Mouse (Mus musculus) forebrain, embryonic 16.5 days (tissue): ENCODE measurements at regions not wholly inside any gene's neighbourhood (a gene's known extent, or its start where the extent isn't known, plus 50 kb on each side); places are given as distances from the start of the nearest gene placed in this dataset.

Experiments
- ATAC-seq: fragments of 200-750 bp; cut with Nextera tagmentation; 2 replicates; pipeline ENCODE4 v1.8.0; 2017; ENCODE audit warnings: mild to moderate bottlenecking, moderate library complexity
- H3K27ac ChIP-seq: fragments of 300-500 bp; sonication (generic); 2 replicates; pipeline ENCODE4 v1.5.1; 2014; ENCODE audit warnings: low read length, control low read depth
- H3K27me3 ChIP-seq: fragments of 300-500 bp; sonication (generic); replicated peaks from 2 replicates; pipeline ENCODE4 v1.6.1; 2014; ENCODE audit warnings: low read length; ENCODE audit not compliant: control insufficient read depth, insufficient read depth
- H3K36me3 ChIP-seq: fragments of 300-500 bp; sonication (generic); 2 replicates; pipeline ENCODE4 v1.6.1; 2014; ENCODE audit not compliant: control insufficient read depth, insufficient read depth
- H3K4me1 ChIP-seq: fragments of 300-500 bp; sonication (generic); replicated peaks from 2 replicates; pipeline ENCODE4 v1.6.1; 2014; ENCODE audit warnings: low read length; ENCODE audit not compliant: control insufficient read depth, insufficient read depth
- H3K4me2 ChIP-seq: fragments of 300-500 bp; sonication (generic); 2 replicates; pipeline ENCODE4 v1.6.1; 2014; ENCODE audit warnings: mild to moderate bottlenecking, low read length, control low read depth
- H3K4me3 ChIP-seq: fragments of 300-500 bp; sonication (generic); replicated peaks from 2 replicates; pipeline ENCODE4 v1.5.1; 2014; ENCODE audit warnings: mild to moderate bottlenecking, low read length, control low read depth
- H3K9ac ChIP-seq: fragments of 300-500 bp; sonication (generic); replicated peaks from 2 replicates; pipeline ENCODE4 v1.6.1; 2014; ENCODE audit warnings: low read depth, low read length, control low read depth
- H3K9me3 ChIP-seq: fragments of 300-500 bp; sonication (generic); 2 replicates; pipeline ENCODE4 v1.6.1; 2016; ENCODE audit warnings: low read length; ENCODE audit not compliant: control insufficient read depth
- WGBS: fragments of 180-500 bp; shearing (Covaris S2); extraction: QIAGEN DNeasy Blood & Tissue Kit; methylation state at CpG from one replicate; pipeline ENCODE4 v1.1.7; 2014; 5-methylcytosine and 5-hydroxymethylcytosine counted together

- no peak overlapping the region for H3K27ac ChIP-seq
- H3K27me3 ChIP-seq: no peaks in the 10 kb centered on the region
- 93% methylated on average over 9 of the region's 9 CpGs for WGBS
- no peak for ATAC-seq
- H3K4me3 ChIP-seq: no peak overlapping the region
- H3K36me3 ChIP-seq: no peaks in the 10 kb centered on the region
- H3K9ac ChIP-seq: no peak overlapping the region
- no peaks in the 10 kb centered on the region for H3K4me1 ChIP-seq
- no peaks in the 10 kb centered on the region for H3K9me3 ChIP-seq
- no peak overlapping the region for H3K4me2 ChIP-seq
These were observed 124.4 kb upstream of the Atp2b1 start for GRCm38 (mm10) chr10:98789763-98790162.

- H3K4me3 ChIP-seq: no peak overlapping the region
- no peak for ATAC-seq
- no peaks in the 10 kb centered on the region for H3K4me1 ChIP-seq
- no peak overlapping the region for H3K27ac ChIP-seq
- no peaks in the 10 kb centered on the region for H3K9me3 ChIP-seq
- no peak overlapping the region for H3K4me2 ChIP-seq
- 94% methylated on average over 3 of the region's 3 CpGs for WGBS
- no peaks in the 10 kb centered on the region for H3K36me3 ChIP-seq
- no peak overlapping the region for H3K9ac ChIP-seq
- no peaks in the 10 kb centered on the region for H3K27me3 ChIP-seq
These were observed 123.8 kb upstream of the Atp2b1 start for GRCm38 (mm10) chr10:98790456-98790855.

GRCm38 (mm10) chr10:98792019-98792741, 122.0 kb upstream of the Atp2b1 start:
- no peak overlapping the region for H3K27ac ChIP-seq
- WGBS: 83% methylated on average over 4 of the region's 4 CpGs
- no peak overlapping the region for H3K9ac ChIP-seq
- no peak overlapping the region for H3K4me2 ChIP-seq
- no peaks in the 10 kb centered on the region for H3K27me3 ChIP-seq
- H3K9me3 ChIP-seq: no peaks in the 10 kb centered on the region
- no peaks in the 10 kb centered on the region for H3K36me3 ChIP-seq
- no peak for ATAC-seq
- H3K4me3 ChIP-seq: no peak overlapping the region
- H3K4me1 ChIP-seq: no peaks in the 10 kb centered on the region

- no peak overlapping the region for H3K4me3 ChIP-seq
- no peaks in the 10 kb centered on the region for H3K36me3 ChIP-seq
- H3K27me3 ChIP-seq: no peaks in the 10 kb centered on the region
- no peaks in the 10 kb centered on the region for H3K4me1 ChIP-seq
- no peak overlapping the region for H3K4me2 ChIP-seq
- H3K9me3 ChIP-seq: no peaks in the 10 kb centered on the region
- H3K27ac ChIP-seq: no peak overlapping the region
- H3K9ac ChIP-seq: no peak overlapping the region
- ATAC-seq: no peak
- WGBS: 90% methylated on average over 9 of the region's 9 CpGs
These were observed 120.2 kb upstream of the Atp2b1 start for GRCm38 (mm10) chr10:98793926-98794536.

GRCm38 (mm10) chr10:98796016-98796415, 118.2 kb upstream of the Atp2b1 start:
- Histone ChIP-seq H3K4me2 (no peak overlapping the region), H3K27ac (no peak overlapping the region), H3K36me3 (no peaks in the 10 kb centered on the region), H3K9me3 (no peaks in the 10 kb centered on the region), H3K27me3 (no peaks in the 10 kb centered on the region), H3K9ac (no peak overlapping the region), H3K4me1 (no peaks in the 10 kb centered on the region), H3K4me3 (no peak overlapping the region)
- WGBS: 88% methylated on average over 3 of the region's 3 CpGs
- ATAC-seq: no peak

GRCm38 (mm10) chr10:98798634-98799415, 115.4 kb upstream of the Atp2b1 start:
- H3K4me2 ChIP-seq: no peak overlapping the region
- H3K27ac ChIP-seq: no peak overlapping the region
- H3K36me3 ChIP-seq: no peaks in the 10 kb centered on the region
- ATAC-seq: no peak
- no peak overlapping the region for H3K9ac ChIP-seq
- no peaks in the 10 kb centered on the region for H3K9me3 ChIP-seq
- no peak overlapping the region for H3K4me3 ChIP-seq
- no peaks in the 10 kb centered on the region for H3K27me3 ChIP-seq
- WGBS: 83% methylated on average over 6 of the region's 6 CpGs
- H3K4me1 ChIP-seq: no peaks in the 10 kb centered on the region

- H3K9ac ChIP-seq: no peak overlapping the region
- no peak for ATAC-seq
- 86% methylated on average over 3 of the region's 3 CpGs for WGBS
These were observed 114.4 kb upstream of the Atp2b1 start for GRCm38 (mm10) chr10:98799830-98800229.

GRCm38 (mm10) chr10:98800949-98801348, 113.3 kb upstream of the Atp2b1 start:
- no peak overlapping the region for H3K9ac ChIP-seq
- no peaks in the 10 kb centered on the region for H3K36me3 ChIP-seq
- H3K9me3 ChIP-seq: no peaks in the 10 kb centered on the region
- H3K27ac ChIP-seq: no peak overlapping the region
- 18% methylated on average over 8 of the region's 8 CpGs for WGBS
- no peak for ATAC-seq
- H3K27me3 ChIP-seq: no peaks in the 10 kb centered on the region
- H3K4me2 ChIP-seq: peak overlapping the region; percentile 25; the same call in 1 of the 2 replicates
- H3K4me1 ChIP-seq: no peaks in the 10 kb centered on the region
- no peak overlapping the region for H3K4me3 ChIP-seq

More at GRCm38 (mm10) chr10:98799830-98800229, 114.4 kb upstream of the Atp2b1 start:
- Histone ChIP-seq H3K36me3 (no peaks in the 10 kb centered on the region), H3K4me1 (no peaks in the 10 kb centered on the region), H3K4me2 (no peak overlapping the region), H3K4me3 (no peak overlapping the region), H3K27ac (no peak overlapping the region), H3K27me3 (no peaks in the 10 kb centered on the region), H3K9me3 (no peaks in the 10 kb centered on the region)

- no peak overlapping the region for H3K4me3 ChIP-seq
- no peaks in the 10 kb centered on the region for H3K9me3 ChIP-seq
- WGBS: 100% methylated on average over 1 of the region's 1 CpGs
- H3K36me3 ChIP-seq: no peaks in the 10 kb centered on the region
- H3K4me1 ChIP-seq: no peaks in the 10 kb centered on the region
- H3K4me2 ChIP-seq: no peak overlapping the region
- H3K27ac ChIP-seq: no peak overlapping the region
- no peak overlapping the region for H3K9ac ChIP-seq
- no peaks in the 10 kb centered on the region for H3K27me3 ChIP-seq
- no peak for ATAC-seq
These were observed 109.2 kb upstream of the Atp2b1 start for GRCm38 (mm10) chr10:98805013-98805412.
